Mouse (Mus musculus) liver, postnatal 0 days (tissue): ENCODE results near the gene Tpcn1. TPM values are rescaled to one million over a fixed set of nuclear protein-coding genes. Genes with fewer than 3 reads are reported as not detected.

ENCODE experiments used
- ATAC-seq: fragments of 200-750 bp; cut with Nextera tagmentation; 2 replicates; pipeline ENCODE4 v1.8.0; 2017; ENCODE audit warnings: mild to moderate bottlenecking, moderate library complexity
- DNase-seq: peaks from one replicate; pipeline ENCODE4 v3.0.0-alpha.2; 2016
- H3K27ac ChIP-seq: fragments of 300-500 bp; sonication (generic); 2 replicates; pipeline ENCODE4 v1.5.1; 2014; ENCODE audit warnings: antibody characterized with exemption, moderate library complexity, mild to moderate bottlenecking, low read depth
- H3K27me3 ChIP-seq: fragments of 300-500 bp; sonication (generic); 2 replicates; pipeline ENCODE4 v1.6.1; 2014; ENCODE audit warnings: low read length, control low read depth, mixed read lengths; ENCODE audit not compliant: insufficient read depth
- H3K36me3 ChIP-seq: fragments of 300-500 bp; sonication (generic); replicated peaks from 2 replicates; pipeline ENCODE4 v1.6.1; 2014; ENCODE audit warnings: mild to moderate bottlenecking, control low read depth, low read length, moderate library complexity, mixed read lengths; ENCODE audit not compliant: insufficient read depth
- H3K4me1 ChIP-seq: fragments of 300-500 bp; sonication (generic); 2 replicates; pipeline ENCODE4 v1.6.1; 2014; ENCODE audit warnings: antibody characterized with exemption, mild to moderate bottlenecking, control low read depth; ENCODE audit not compliant: insufficient read depth
- H3K4me2 ChIP-seq: fragments of 300-500 bp; sonication (generic); 2 replicates; pipeline ENCODE4 v1.6.1; 2014; ENCODE audit warnings: low read depth, mild to moderate bottlenecking, low read length, moderate library complexity, mixed read lengths
- H3K4me3 ChIP-seq: fragments of 300-500 bp; sonication (generic); 2 replicates; pipeline ENCODE4 v1.5.1; 2014; ENCODE audit warnings: low read depth, low read length
- H3K9ac ChIP-seq: fragments of 300-500 bp; sonication (generic); replicated peaks from 2 replicates; pipeline ENCODE4 v1.6.1; 2014; ENCODE audit warnings: mild to moderate bottlenecking, moderate library complexity
- H3K9me3 ChIP-seq: fragments of 300-500 bp; sonication (generic); 2 replicates; pipeline ENCODE4 v1.6.1; 2016; ENCODE audit warnings: mild to moderate bottlenecking, control low read depth, low read length, mixed read lengths
- CTCF ChIP-seq: sonication (generic); IDR thresholded peaks from 2 replicates; pipeline ENCODE4 v1.5.1; 2016; ENCODE audit warnings: antibody characterized with exemption, low read depth
- EP300 ChIP-seq: IDR thresholded peaks from 2 replicates; pipeline ENCODE4 v1.6.1; 2016; ENCODE audit warnings: antibody characterized with exemption, low read depth, mild to moderate bottlenecking
- WGBS: fragments of 180-500 bp; shearing (Covaris S2); extraction: QIAGEN DNeasy Blood & Tissue Kit; methylation state at CpG from one replicate; pipeline ENCODE4 v1.1.7; 2014; ENCODE audit not compliant: insufficient replicate concordance; 5-methylcytosine and 5-hydroxymethylcytosine counted together
- polyA plus RNA-seq: library from polyadenylated mRNA; unstranded; fragments of >200 nt; fragmentation: Nextera tagmentation; extraction: Ambion mirVana; gene quantifications from 2 replicates; pipeline ENCODE4 v1.2.1, GENCODE M21; 2015

The Tpcn1 gene
- polyA plus RNA-seq, 1 experiment from 2014 or later, result 18.6 TPM

GRCm38 (mm10) chr5:120628624-120629023 lies 40.2 kb upstream of the Tpcn1 start:
- WGBS, result 61% methylated on average over 7 of the region's 7 CpGs
- peaks cover 39% of the 10 kb centered on the region for H3K36me3 ChIP-seq
- 0 out of 2 replicates have a peak, but pooled peaks cover 3% of the 10 kb centered on the region for H3K27me3 ChIP-seq
- H3K9ac ChIP-seq, result no peak overlapping the region
- no peak overlapping the region for H3K4me3 ChIP-seq
- peak; percentile 11; the same call in 1 of the 2 replicates for ATAC-seq
- peaks cover 3% of the 10 kb centered on the region; the same call in 1 of the 2 replicates for H3K9me3 ChIP-seq
- no peaks in the 10 kb centered on the region for H3K4me1 ChIP-seq
- H3K27ac ChIP-seq, result no peak overlapping the region
- peak; percentile 62 for DNase-seq
- H3K4me2 ChIP-seq, result no peak overlapping the region
- TF ChIP-seq EP300, result no peak
- TF ChIP-seq CTCF, result no peak

GRCm38 (mm10) chr5:120627515-120628300 lies 39.2 kb upstream of the Tpcn1 start:
- Histone ChIP-seq H3K4me3 (no peak overlapping the region), H3K9me3 (peaks cover 3% of the 10 kb centered on the region; the same call in 1 of the 2 replicates), H3K36me3 (peaks cover 47% of the 10 kb centered on the region), H3K4me1 (no peaks in the 10 kb centered on the region), H3K4me2 (no peak overlapping the region), H3K27me3 (0 out of 2 replicates have a peak, but pooled peaks cover 3% of the 10 kb centered on the region), H3K9ac (no peak overlapping the region), H3K27ac (no peak overlapping the region)
- no peak for TF ChIP-seq EP300
- no peak for TF ChIP-seq CTCF
- DNase-seq (no peak), ATAC-seq (no peak)
- 91% methylated on average over 15 of the region's 15 CpGs for WGBS

GRCm38 (mm10) chr5:120626399-120626798 lies 37.9 kb upstream of the Tpcn1 start:
- H3K9ac ChIP-seq, result no peak overlapping the region
- 0 out of 2 replicates have a peak, but pooled peaks cover 3% of the 10 kb centered on the region for H3K27me3 ChIP-seq
- H3K27ac ChIP-seq, result no peak overlapping the region
- no peaks in the 10 kb centered on the region for H3K4me1 ChIP-seq
- DNase-seq (peak; percentile 74), ATAC-seq (peak; percentile 73)
- peaks cover 58% of the 10 kb centered on the region for H3K36me3 ChIP-seq
- H3K4me3 ChIP-seq, result no peak overlapping the region
- no peaks in the 10 kb centered on the region for H3K9me3 ChIP-seq
- no peak overlapping the region for H3K4me2 ChIP-seq
- TF ChIP-seq EP300 (no peak), CTCF (no peak)
- WGBS, result 70% methylated on average over 18 of the region's 19 CpGs

- Histone ChIP-seq H3K27ac (no peak overlapping the region), H3K4me1 (no peaks in the 10 kb centered on the region), H3K9me3 (no peaks in the 10 kb centered on the region), H3K36me3 (peaks cover 78% of the 10 kb centered on the region), H3K9ac (no peak overlapping the region), H3K4me2 (no peak overlapping the region), H3K27me3 (no peaks in the 10 kb centered on the region), H3K4me3 (no peak overlapping the region)
- ATAC-seq (no peak), DNase-seq (no peak)
- TF ChIP-seq EP300 (no peak), CTCF (no peak)
- 89% methylated on average over 10 of the region's 10 CpGs for WGBS
Measured at GRCm38 (mm10) chr5:120624427-120624826, 36.0 kb upstream of the Tpcn1 start.

GRCm38 (mm10) chr5:120622198-120622851 lies 33.9 kb upstream of the Tpcn1 start:
- Histone ChIP-seq H3K27me3 (no peaks in the 10 kb centered on the region), H3K4me1 (no peaks in the 10 kb centered on the region), H3K4me2 (no peak overlapping the region), H3K36me3 (peaks cover 85% of the 10 kb centered on the region), H3K9me3 (no peaks in the 10 kb centered on the region), H3K27ac (peak overlapping the region; percentile 77), H3K4me3 (no peak overlapping the region), H3K9ac (no peak overlapping the region)
- ATAC-seq, result no peak
- no peak for DNase-seq
- TF ChIP-seq CTCF (0 out of 2 replicates have a peak, but pooled peaks have one; percentile 1), EP300 (no peak)
- WGBS, result 74% methylated on average over 5 of the region's 5 CpGs

GRCm38 (mm10) chr5:120621846-120622197 lies 33.3 kb upstream of the Tpcn1 start:
- TF ChIP-seq EP300 (no peak), CTCF (no peak)
- peaks cover 85% of the 10 kb centered on the region for H3K36me3 ChIP-seq
- ATAC-seq (no peak), DNase-seq (no peak)
- H3K27me3 ChIP-seq, result no peaks in the 10 kb centered on the region
- no peaks in the 10 kb centered on the region for H3K9me3 ChIP-seq
- no peak overlapping the region for H3K9ac ChIP-seq
- no peaks in the 10 kb centered on the region for H3K4me1 ChIP-seq
- H3K4me3 ChIP-seq, result no peak overlapping the region
- WGBS, result 76% methylated on average over 10 of the region's 10 CpGs
- peak overlapping the region; percentile 29; the same call in 1 of the 2 replicates for H3K4me2 ChIP-seq
- H3K27ac ChIP-seq, result peak overlapping the region; percentile 77
